Mouse (Mus musculus) central nervous system, embryonic 11.5 days (tissue): ENCODE measurements around the gene Slc38a9. TPM values are rescaled to one million over a fixed set of nuclear protein-coding genes. Genes with fewer than 3 reads are reported as not detected.

Experiments used
- polyA plus RNA-seq: library from polyadenylated mRNA; depleted of rRNA; stranded (reverse); fragments of >200 nt; gene quantifications from 2 replicates; pipeline ENCODE4 v1.2.3, GENCODE M21; 2012; rRNA removed

Gene Slc38a9
- polyA plus RNA-seq, result 18.1 and 19.1 TPM in 2 replicates

DNA sequence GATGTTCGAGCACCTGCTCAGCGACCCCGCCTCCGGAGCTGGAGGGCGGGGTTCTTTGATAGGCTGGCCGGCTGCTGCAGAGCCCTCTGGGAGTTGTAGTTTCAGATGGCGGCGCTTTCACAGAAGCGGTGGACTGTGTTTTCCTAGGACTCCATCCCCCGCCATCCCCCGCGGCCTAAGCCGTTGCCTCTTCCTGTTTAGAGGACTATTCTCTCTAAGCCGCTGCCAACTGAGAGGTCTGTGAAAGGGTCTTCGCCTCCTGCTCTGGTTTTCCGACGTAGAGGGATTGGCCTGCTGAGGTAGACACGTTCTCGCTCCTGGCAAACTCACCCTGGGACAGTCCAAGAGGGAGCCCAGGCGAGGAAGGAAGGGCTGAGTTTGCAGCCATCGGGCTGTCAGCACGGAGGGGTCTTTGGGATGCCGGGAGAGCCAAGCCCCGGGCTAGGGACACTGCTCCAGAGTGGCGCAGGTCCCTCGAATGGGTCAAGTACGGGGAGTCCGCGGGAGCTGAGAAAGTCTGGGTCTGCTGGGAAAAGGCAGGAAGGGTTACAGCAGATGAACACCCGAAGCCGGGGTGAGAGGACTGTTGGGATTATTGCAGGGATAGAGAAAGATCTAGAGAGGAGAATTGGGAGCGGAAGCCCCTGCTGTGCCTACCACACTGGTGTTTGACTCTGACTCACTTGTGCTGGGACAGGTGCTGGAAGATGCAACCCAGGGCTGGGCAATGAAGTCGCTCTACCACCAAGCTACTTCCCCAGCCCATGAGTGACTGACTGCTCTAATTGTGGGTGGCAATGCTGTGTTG lies at the start of gene Slc38a9:
Gene Slc38a9 (plus strand): TSS at position 178 of the 808 bp plus-strand sequence.

DNA sequence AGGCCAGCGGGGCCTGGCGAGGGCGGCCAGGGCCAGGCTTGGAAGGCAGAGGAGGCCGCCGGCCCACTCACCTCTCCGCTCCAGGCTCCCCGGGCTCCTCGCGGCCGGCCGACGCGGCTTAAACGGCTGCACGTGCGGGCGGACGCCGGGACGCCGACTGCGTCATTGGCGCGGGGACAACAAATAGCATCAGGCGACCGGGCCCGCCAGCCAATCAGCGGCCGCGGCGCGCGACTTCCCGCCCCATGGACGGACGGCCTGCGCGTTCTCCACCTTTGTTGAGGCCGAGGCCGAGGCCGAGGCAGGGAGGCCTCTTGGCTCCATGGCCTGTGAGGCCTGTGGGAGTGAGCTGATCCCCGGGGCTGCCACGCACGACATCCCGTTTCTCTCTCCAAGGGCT lies 8.3 kb upstream of the Slc38a9 start, which contains the start of gene Ddx4:
Gene Ddx4 (minus strand): TSS at position 271 of the 400 bp plus-strand sequence.

Other genes starting within 250 kb of the Slc38a9 start
- 16.3 and 24.1 TPM in 2 replicates for gene Il6st, start 196.7 kb upstream of the Slc38a9 start, polyA plus RNA-seq
- 0.06 and 0.07 TPM in 2 replicates for gene Il31ra, start 66.4 kb upstream of the Slc38a9 start, polyA plus RNA-seq
- gene Ddx4, start 8.3 kb upstream of the Slc38a9 start, polyA plus RNA-seq, result 0.86 and 0.94 TPM in 2 replicates
- gene Plpp1, start 140.0 kb downstream of the Slc38a9 start, polyA plus RNA-seq, result 10.7 and 18.3 TPM in 2 replicates